Mouse (Mus musculus): ENCODE measurements around the gene 3110082I17Rik. TPM values are rescaled to one million over a fixed set of nuclear protein-coding genes. Genes with fewer than 3 reads are reported as not detected.

3110082I17Rik gene
- polyA plus RNA-seq, 1 experiment from 2014 or later, result 10.5 TPM

GRCm38 (mm10) chr5:139490131-139490530 is 29.8 kb upstream of the 3110082I17Rik start:
- Histone ChIP-seq H3K4me2 (ENCODE audit: low read depth, low read length) (no peak overlapping the region), H3K9me3 (replicated peaks; ENCODE audit: control insufficient read depth, low read length) (no peaks in the 10 kb centered on the region), H3K9ac (ENCODE audit: low read depth, low read length) (no peak overlapping the region), H3K4me1 (ENCODE audit: control insufficient read depth, low read depth, low read length) (no peaks in the 10 kb centered on the region), H3K4me3 (ENCODE audit: low read depth, low read length) (no peak overlapping the region), H3K27me3 (ENCODE audit: control insufficient read depth, insufficient read depth, low read depth, low read length) (peaks cover 6% of the 10 kb centered on the region), H3K27ac (ENCODE audit: low read length) (no peak overlapping the region), H3K36me3 (ENCODE audit: control insufficient read depth, insufficient read depth) (no peaks in the 10 kb centered on the region)
- no peak for ATAC-seq (ENCODE audit: low read depth)
- 73% methylated on average over 11 of the region's 11 CpGs for WGBS (ENCODE audit: insufficient replicate concordance)

- Histone ChIP-seq H3K4me2 (ENCODE audit: low read depth, low read length) (peak within 1 kb of the TSS; percentile 83), H3K27ac (ENCODE audit: low read length) (peak within 1 kb of the TSS; percentile 84), H3K9me3 (replicated peaks; ENCODE audit: control insufficient read depth, low read length) (no peaks in the 10 kb centered on the region), H3K4me3 (ENCODE audit: low read depth, low read length) (peak within 1 kb of the TSS; percentile 93), H3K4me1 (ENCODE audit: control insufficient read depth, low read depth, low read length) (peaks cover 14% of the 10 kb centered on the region), H3K9ac (ENCODE audit: low read depth, low read length) (peak within 1 kb of the TSS; percentile 85), H3K36me3 (ENCODE audit: control insufficient read depth, insufficient read depth) (peaks cover 1% of the 10 kb centered on the region), H3K27me3 (ENCODE audit: control insufficient read depth, insufficient read depth, low read depth, low read length) (no peaks in the 10 kb centered on the region)
- ATAC-seq (ENCODE audit: low read depth), result peak; percentile 99
- under 1% methylated on average over 42 of the region's 42 CpGs for WGBS (ENCODE audit: insufficient replicate concordance)
Measured at GRCm38 (mm10) chr5:139484185-139484814, 24.0 kb upstream of the 3110082I17Rik start, which contains the start of gene Zfand2a. TSS of gene Zfand2a (minus strand) at chr5:139484549.

- Histone ChIP-seq H3K36me3 (ENCODE audit: control insufficient read depth, insufficient read depth) (peaks cover 3% of the 10 kb centered on the region), H3K4me3 (ENCODE audit: low read depth, low read length) (peak overlapping the region; percentile 93), H3K27me3 (ENCODE audit: control insufficient read depth, insufficient read depth, low read depth, low read length) (no peaks in the 10 kb centered on the region), H3K27ac (ENCODE audit: low read length) (no peak overlapping the region), H3K9me3 (replicated peaks; ENCODE audit: control insufficient read depth, low read length) (no peaks in the 10 kb centered on the region), H3K4me1 (ENCODE audit: control insufficient read depth, low read depth, low read length) (peaks cover 14% of the 10 kb centered on the region), H3K9ac (ENCODE audit: low read depth, low read length) (peak overlapping the region; percentile 85), H3K4me2 (ENCODE audit: low read depth, low read length) (peak overlapping the region; percentile 83)
- no peak for ATAC-seq (ENCODE audit: low read depth)
- WGBS (ENCODE audit: insufficient replicate concordance), result 39% methylated on average over 14 of the region's 14 CpGs
Measured at GRCm38 (mm10) chr5:139483171-139483848, 23.0 kb upstream of the 3110082I17Rik start.

- H3K36me3 ChIP-seq (ENCODE audit: control insufficient read depth, insufficient read depth), result peaks cover 11% of the 10 kb centered on the region
Measured at GRCm38 (mm10) chr5:139480406-139480805, 20.1 kb upstream of the 3110082I17Rik start.

GRCm38 (mm10) chr5:139479088-139479487 is 18.8 kb upstream of the 3110082I17Rik start:
- Histone ChIP-seq H3K36me3 (ENCODE audit: control insufficient read depth, insufficient read depth) (peaks cover 18% of the 10 kb centered on the region), H3K4me3 (ENCODE audit: low read depth, low read length) (no peak overlapping the region), H3K9me3 (replicated peaks; ENCODE audit: control insufficient read depth, low read length) (no peaks in the 10 kb centered on the region), H3K27ac (ENCODE audit: low read length) (no peak overlapping the region), H3K9ac (ENCODE audit: low read depth, low read length) (no peak overlapping the region), H3K27me3 (ENCODE audit: control insufficient read depth, insufficient read depth, low read depth, low read length) (no peaks in the 10 kb centered on the region), H3K4me1 (ENCODE audit: control insufficient read depth, low read depth, low read length) (peaks cover 10% of the 10 kb centered on the region), H3K4me2 (ENCODE audit: low read depth, low read length) (no peak overlapping the region)
- WGBS (ENCODE audit: insufficient replicate concordance), result 78% methylated on average over 8 of the region's 8 CpGs
- ATAC-seq (ENCODE audit: low read depth), result no peak

More at GRCm38 (mm10) chr5:139480406-139480805, 20.1 kb upstream of the 3110082I17Rik start:
- Histone ChIP-seq H3K27ac (ENCODE audit: low read length) (no peak overlapping the region), H3K4me1 (ENCODE audit: control insufficient read depth, low read depth, low read length) (peaks cover 14% of the 10 kb centered on the region), H3K9ac (ENCODE audit: low read depth, low read length) (no peak overlapping the region), H3K9me3 (replicated peaks; ENCODE audit: control insufficient read depth, low read length) (no peaks in the 10 kb centered on the region), H3K27me3 (ENCODE audit: control insufficient read depth, insufficient read depth, low read depth, low read length) (no peaks in the 10 kb centered on the region), H3K4me3 (ENCODE audit: low read depth, low read length) (no peak overlapping the region), H3K4me2 (ENCODE audit: low read depth, low read length) (no peak overlapping the region)
- WGBS (ENCODE audit: insufficient replicate concordance), result 77% methylated on average over 7 of the region's 10 CpGs
- no peak for ATAC-seq (ENCODE audit: low read depth)

- WGBS (ENCODE audit: insufficient replicate concordance), result 78% methylated on average over 9 of the region's 9 CpGs
- H3K9me3 ChIP-seq (replicated peaks; ENCODE audit: control insufficient read depth, low read length), result no peaks in the 10 kb centered on the region
- no peak overlapping the region for H3K4me2 ChIP-seq (ENCODE audit: low read depth, low read length)
- H3K4me1 ChIP-seq (ENCODE audit: control insufficient read depth, low read depth, low read length), result no peaks in the 10 kb centered on the region
- H3K4me3 ChIP-seq (ENCODE audit: low read depth, low read length), result no peak overlapping the region
- no peaks in the 10 kb centered on the region for H3K27me3 ChIP-seq (ENCODE audit: control insufficient read depth, insufficient read depth, low read depth, low read length)
- no peak for ATAC-seq (ENCODE audit: low read depth)
- no peak overlapping the region for H3K9ac ChIP-seq (ENCODE audit: low read depth, low read length)
- peaks cover 41% of the 10 kb centered on the region for H3K36me3 ChIP-seq (ENCODE audit: control insufficient read depth, insufficient read depth)
- no peak overlapping the region for H3K27ac ChIP-seq (ENCODE audit: low read length)
Measured at GRCm38 (mm10) chr5:139474741-139475140, 14.4 kb upstream of the 3110082I17Rik start.

- no peaks in the 10 kb centered on the region for H3K4me1 ChIP-seq (ENCODE audit: control insufficient read depth, low read depth, low read length)
- H3K36me3 ChIP-seq (ENCODE audit: control insufficient read depth, insufficient read depth), result peaks cover 14% of the 10 kb centered on the region
- no peak overlapping the region for H3K27ac ChIP-seq (ENCODE audit: low read length)
- H3K4me3 ChIP-seq (ENCODE audit: low read depth, low read length), result no peak overlapping the region
- WGBS (ENCODE audit: insufficient replicate concordance), result 52% methylated on average over 5 of the region's 5 CpGs
- no peaks in the 10 kb centered on the region for H3K27me3 ChIP-seq (ENCODE audit: control insufficient read depth, insufficient read depth, low read depth, low read length)
- no peak overlapping the region for H3K4me2 ChIP-seq (ENCODE audit: low read depth, low read length)
- no peaks in the 10 kb centered on the region for H3K9me3 ChIP-seq (replicated peaks; ENCODE audit: control insufficient read depth, low read length)
- no peak for ATAC-seq (ENCODE audit: low read depth)
- no peak overlapping the region for H3K9ac ChIP-seq (ENCODE audit: low read depth, low read length)
Measured at GRCm38 (mm10) chr5:139467998-139468397, 7.7 kb upstream of the 3110082I17Rik start.

GRCm38 (mm10) chr5:139466801-139467200 is 6.5 kb upstream of the 3110082I17Rik start:
- Histone ChIP-seq H3K9me3 (replicated peaks; ENCODE audit: control insufficient read depth, low read length) (no peaks in the 10 kb centered on the region), H3K36me3 (ENCODE audit: control insufficient read depth, insufficient read depth) (peaks cover 4% of the 10 kb centered on the region; the same call in 1 of the 2 replicates), H3K4me1 (ENCODE audit: control insufficient read depth, low read depth, low read length) (no peaks in the 10 kb centered on the region), H3K27ac (ENCODE audit: low read length) (no peak overlapping the region), H3K4me2 (ENCODE audit: low read depth, low read length) (no peak overlapping the region), H3K9ac (ENCODE audit: low read depth, low read length) (no peak overlapping the region), H3K4me3 (ENCODE audit: low read depth, low read length) (no peak overlapping the region), H3K27me3 (ENCODE audit: control insufficient read depth, insufficient read depth, low read depth, low read length) (no peaks in the 10 kb centered on the region)
- 48% methylated on average over 4 of the region's 4 CpGs for WGBS (ENCODE audit: insufficient replicate concordance)
- ATAC-seq (ENCODE audit: low read depth), result no peak

GRCm38 (mm10) chr5:139466373-139466772 is 6.0 kb upstream of the 3110082I17Rik start:
- WGBS (ENCODE audit: insufficient replicate concordance), result 49% methylated on average over 2 of the region's 2 CpGs

More at GRCm38 (mm10) chr5:139466373-139466772, 6.0 kb upstream of the 3110082I17Rik start:
- no peak overlapping the region for H3K27ac ChIP-seq (ENCODE audit: low read length)
- no peak overlapping the region for H3K4me2 ChIP-seq (ENCODE audit: low read depth, low read length)
- no peaks in the 10 kb centered on the region for H3K27me3 ChIP-seq (ENCODE audit: control insufficient read depth, insufficient read depth, low read depth, low read length)
- H3K9ac ChIP-seq (ENCODE audit: low read depth, low read length), result no peak overlapping the region
- H3K4me3 ChIP-seq (ENCODE audit: low read depth, low read length), result no peak overlapping the region
- H3K4me1 ChIP-seq (ENCODE audit: control insufficient read depth, low read depth, low read length), result no peaks in the 10 kb centered on the region
- peaks cover under 1% of the 10 kb centered on the region; the same call in 1 of the 2 replicates for H3K36me3 ChIP-seq (ENCODE audit: control insufficient read depth, insufficient read depth)
- 0 out of 2 replicates have a peak, but pooled peaks have one; percentile 27 for ATAC-seq (ENCODE audit: low read depth)
- no peaks in the 10 kb centered on the region for H3K9me3 ChIP-seq (replicated peaks; ENCODE audit: control insufficient read depth, low read length)
